Mouse (Mus musculus): ENCODE measurements around the gene Olfr18. TPM values are rescaled to one million over a fixed set of nuclear protein-coding genes. Genes with fewer than 3 reads are reported as not detected.
"Not testable (repeated sequence)": the region's sequence is repeated elsewhere in the genome, so short reads cannot be mapped to it uniquely, and the experiment has no call there.

The Olfr18 gene
- total and polyA plus RNA-seq, 2 experiments from 2014 or later = 0.06 TPM; not detected in 1

GRCm38 (mm10) chr9:20298232-20298631 is 37.7 kb downstream of the Olfr18 start, which contains the start of gene Olfr873:
Gene Olfr873 (plus strand): TSS chr9:20298532.
- H3K27ac ChIP-seq = no peak within 1 kb of the TSS

GRCm38 (mm10) chr9:20295562-20295961 is 40.3 kb downstream of the Olfr18 start:
- not testable (repeated sequence) for H3K9ac ChIP-seq (replicated peaks; ENCODE audit: low read length); H3K4me2 ChIP-seq (ENCODE audit: low read depth, low read length); H3K4me3 ChIP-seq (ENCODE audit: low read length); DNase-seq (ENCODE audit: low spot score); H3K36me3 ChIP-seq (ENCODE audit: insufficient read depth, low read length); H3K4me1 ChIP-seq (ENCODE audit: insufficient read depth, low read length); ATAC-seq; H3K27ac ChIP-seq; H3K27me3 ChIP-seq (ENCODE audit: insufficient read depth, low read length); H3K9me3 ChIP-seq (ENCODE audit: low read length)
- 85% methylated on average over 5 of the region's 5 CpGs for WGBS

More at GRCm38 (mm10) chr9:20298232-20298631, 37.7 kb downstream of the Olfr18 start, which contains the start of gene Olfr873:
- Histone ChIP-seq H3K27me3 (ENCODE audit: insufficient read depth, low read length) (no peaks in the 10 kb centered on the region), H3K4me1 (ENCODE audit: insufficient read depth, low read length) (no peaks in the 10 kb centered on the region), H3K9ac (replicated peaks; ENCODE audit: low read length) (no peak within 1 kb of the TSS), H3K4me2 (ENCODE audit: low read depth, low read length) (no peak within 1 kb of the TSS), H3K9me3 (ENCODE audit: low read length) (no peaks in the 10 kb centered on the region), H3K4me3 (ENCODE audit: low read length) (no peak within 1 kb of the TSS), H3K36me3 (ENCODE audit: insufficient read depth, low read length) (no peaks in the 10 kb centered on the region)
- no peak for TF ChIP-seq CTCF (IDR thresholded peaks at IDR 0.05; ENCODE audit: low read depth)
- no peak for ATAC-seq
- no peak for DNase-seq (ENCODE audit: low spot score)
- WGBS = 87% methylated on average over 1 of the region's 1 CpGs

GRCm38 (mm10) chr9:20282051-20282450 is 53.8 kb downstream of the Olfr18 start, which contains the start of gene Olfr39:
Gene Olfr39 (plus strand): TSS chr9:20282351.
- ATAC-seq = no peak
- Histone ChIP-seq H3K4me2 (ENCODE audit: low read depth, low read length) (no peak within 1 kb of the TSS), H3K9me3 (ENCODE audit: low read length) (no peaks in the 10 kb centered on the region), H3K27me3 (ENCODE audit: insufficient read depth, low read length) (no peaks in the 10 kb centered on the region), H3K4me1 (ENCODE audit: insufficient read depth, low read length) (no peaks in the 10 kb centered on the region), H3K4me3 (ENCODE audit: low read length) (no peak within 1 kb of the TSS), H3K36me3 (ENCODE audit: insufficient read depth, low read length) (no peaks in the 10 kb centered on the region), H3K27ac (no peak within 1 kb of the TSS), H3K9ac (replicated peaks; ENCODE audit: low read length) (no peak within 1 kb of the TSS)
- no peak for TF ChIP-seq CTCF (IDR thresholded peaks at IDR 0.05; ENCODE audit: low read depth)
- 82% methylated on average over 1 of the region's 1 CpGs for WGBS
- DNase-seq (ENCODE audit: low spot score) = no peak

Other genes starting within 250 kb of the Olfr18 start
- gene Olfr868, start 237.5 kb downstream of the Olfr18 start, total RNA-seq (2014; rRNA removed) = not detected in 2 replicates
- gene Olfr868, start 237.5 kb downstream of the Olfr18 start, polyA plus RNA-seq (2015; fragmentation: Nextera tagmentation; extraction: Ambion mirVana) = not detected in 2 replicates
- gene Olfr869, start 207.1 kb downstream of the Olfr18 start, total RNA-seq (2014; rRNA removed) = not detected in 2 replicates
- gene Olfr869, start 207.1 kb downstream of the Olfr18 start, polyA plus RNA-seq (2015; fragmentation: Nextera tagmentation; extraction: Ambion mirVana) = not detected in 2 replicates
- gene Olfr870, start 162.0 kb downstream of the Olfr18 start, total RNA-seq (2014; rRNA removed) = not detected in 2 replicates
- gene Olfr870, start 162.0 kb downstream of the Olfr18 start, polyA plus RNA-seq (2015; fragmentation: Nextera tagmentation; extraction: Ambion mirVana) = not detected in 2 replicates
- not detected in 2 replicates for gene Olfr871, start 123.9 kb downstream of the Olfr18 start, total RNA-seq (2014; rRNA removed)
- not detected in 2 replicates for gene Olfr871, start 123.9 kb downstream of the Olfr18 start, polyA plus RNA-seq (2015; fragmentation: Nextera tagmentation; extraction: Ambion mirVana)
- gene Olfr872, start 99.0 kb downstream of the Olfr18 start, total RNA-seq (2014; rRNA removed) = not detected in 2 replicates
- not detected in 2 replicates for gene Olfr872, start 99.0 kb downstream of the Olfr18 start, polyA plus RNA-seq (2015; fragmentation: Nextera tagmentation; extraction: Ambion mirVana)
- gene Olfr39, start 53.7 kb downstream of the Olfr18 start, total RNA-seq (2014; rRNA removed) = not detected in 2 replicates
- not detected in 2 replicates for gene Olfr39, start 53.7 kb downstream of the Olfr18 start, polyA plus RNA-seq (2015; fragmentation: Nextera tagmentation; extraction: Ambion mirVana)
- gene Olfr873, start 37.6 kb downstream of the Olfr18 start, total RNA-seq (2014; rRNA removed) = not detected in 2 replicates
- not detected in 2 replicates for gene Olfr873, start 37.6 kb downstream of the Olfr18 start, polyA plus RNA-seq (2015; fragmentation: Nextera tagmentation; extraction: Ambion mirVana)
- 9.7 and 24.0 TPM in 2 replicates for gene Zfp560, start 49.1 kb upstream of the Olfr18 start, total RNA-seq (2014; rRNA removed)
- gene Zfp560, start 49.1 kb upstream of the Olfr18 start, polyA plus RNA-seq (2015; fragmentation: Nextera tagmentation; extraction: Ambion mirVana) = 72.4 and 78.3 TPM in 2 replicates
- gene Zfp26, start 124.1 kb upstream of the Olfr18 start, total RNA-seq (2014; rRNA removed) = 21.4 and 22.1 TPM in 2 replicates
- gene Zfp26, start 124.1 kb upstream of the Olfr18 start, polyA plus RNA-seq (2015; fragmentation: Nextera tagmentation; extraction: Ambion mirVana) = 8.0 and 11.2 TPM in 2 replicates
- 48.3 and 57.1 TPM in 2 replicates for gene Zfp426, start 156.7 kb upstream of the Olfr18 start, total RNA-seq (2014; rRNA removed)
- 22.1 and 23.3 TPM in 2 replicates for gene Zfp426, start 156.7 kb upstream of the Olfr18 start, polyA plus RNA-seq (2015; fragmentation: Nextera tagmentation; extraction: Ambion mirVana)
- gene Zfp266, start 185.3 kb upstream of the Olfr18 start, total RNA-seq (2014; rRNA removed) = 67.5 and 83.3 TPM in 2 replicates
- 50.9 and 51.4 TPM in 2 replicates for gene Zfp266, start 185.3 kb upstream of the Olfr18 start, polyA plus RNA-seq (2015; fragmentation: Nextera tagmentation; extraction: Ambion mirVana)
- gene Zfp846, start 245.2 kb upstream of the Olfr18 start, total RNA-seq (2014; rRNA removed) = 16.4 and 17.4 TPM in 2 replicates
- gene Zfp846, start 245.2 kb upstream of the Olfr18 start, polyA plus RNA-seq (2015; fragmentation: Nextera tagmentation; extraction: Ambion mirVana) = 38.6 and 40.6 TPM in 2 replicates